Mouse (Mus musculus) monocyte, adult 59 days (primary cell): ENCODE measurements around the gene Insl5. TPM values are rescaled to one million over a fixed set of nuclear protein-coding genes. Genes with fewer than 3 reads are reported as not detected.

Source experiments
- total RNA-seq, 2 experiments: library from RNA; stranded (reverse); gene quantifications; one replicate each; pipeline ENCODE4 v1.2.4; 2023

Gene Insl5
- not detected for total RNA-seq

DNA sequence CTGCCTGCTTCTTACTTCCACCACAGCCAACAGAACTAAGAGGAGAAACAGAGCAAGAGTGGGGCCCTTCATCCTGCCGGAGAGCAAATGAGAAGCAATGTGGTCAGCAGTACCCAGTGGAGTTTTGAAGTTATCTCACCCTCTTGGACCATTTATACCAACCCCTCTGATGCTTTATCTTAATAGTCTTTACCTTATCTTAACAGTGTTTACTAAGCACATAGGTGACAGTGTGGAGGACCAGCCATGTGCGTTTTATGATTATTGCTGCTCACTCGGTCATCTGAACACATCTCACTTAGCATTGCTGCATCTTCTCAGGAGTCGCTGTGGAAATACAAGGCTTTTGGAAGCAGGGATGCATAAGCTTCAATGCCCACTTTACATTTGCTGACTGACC is at the start of gene Insl5:
Gene Insl5, minus strand, starts transcription at position 222 of the 400 bp plus-strand sequence.

DNA sequence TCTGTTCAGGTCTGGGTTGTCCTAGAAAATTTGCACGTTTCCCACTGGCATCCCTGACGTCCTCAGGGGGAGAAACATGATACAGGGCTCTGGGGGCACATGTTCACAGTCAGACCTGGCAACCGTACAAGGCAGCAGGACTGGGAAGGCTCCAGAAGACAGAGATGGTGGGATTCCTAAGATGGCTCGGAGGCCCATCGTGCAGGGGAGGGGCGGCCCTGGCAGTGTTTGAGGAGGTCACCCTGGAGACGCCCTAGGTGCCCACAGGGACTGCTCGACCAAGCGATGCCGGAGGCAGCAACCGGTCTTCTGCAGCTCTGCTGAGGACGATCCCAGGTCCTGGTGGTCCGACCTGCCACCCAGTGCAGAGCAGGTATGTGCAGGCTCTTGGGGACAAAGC is 48.2 kb downstream of the Insl5 start, which contains the start of gene Tctex1d1:
Gene Tctex1d1, plus strand, starts transcription at position 167 of the 400 bp plus-strand sequence.

Other genes starting within 250 kb of the Insl5 start
- not detected for gene Tctex1d1, start 48.2 kb downstream of the Insl5 start, total RNA-seq
- gene Mier1, start 87.5 kb upstream of the Insl5 start, total RNA-seq = 10 to 100 TPM; 91.4 to 98.1 TPM
- gene Wdr78, start 87.7 kb upstream of the Insl5 start, total RNA-seq = 1 to 10 TPM; 1.1 to 1.6 TPM
- 10 to 100 TPM; 10.4 to 11.0 TPM for gene Slc35d1, start 188.3 kb upstream of the Insl5 start, total RNA-seq